Mouse (Mus musculus) megakaryocyte, embryonic 14.5 days (primary cell): Measurements from ENCODE around the gene Aldh1b1. TPM values are rescaled to one million over a fixed set of nuclear protein-coding genes. Genes with fewer than 3 reads are reported as not detected.

ENCODE experiments used
- H3K27me3 ChIP-seq: replicated peaks from 2 replicates; pipeline ENCODE3; 2012; ENCODE audit warnings: inconsistent platforms
- H3K36me3 ChIP-seq: replicated peaks from 2 replicates; pipeline ENCODE3; 2012; ENCODE audit warnings: low read length, inconsistent platforms, mixed read lengths
- H3K4me1 ChIP-seq: 2 replicates; pipeline ENCODE4 v1.6.1; 2012; ENCODE audit warnings: inconsistent platforms
- H3K4me3 ChIP-seq: replicated peaks from 2 replicates; pipeline ENCODE3; 2012; ENCODE audit warnings: moderate library complexity, mild to moderate bottlenecking, inconsistent platforms
- H3K9me3 ChIP-seq: 2 replicates; pipeline ENCODE4 v1.6.1; 2012; ENCODE audit warnings: inconsistent platforms
- FLI1 ChIP-seq: IDR thresholded peaks from 2 replicates; pipeline ENCODE4 v1.6.1; 2012; ENCODE audit warnings: low read length, inconsistent platforms, mixed read lengths
- GATA1 ChIP-seq: IDR thresholded peaks from 3 replicates; pipeline ENCODE4 v1.6.1; 2012; ENCODE audit warnings: mixed read lengths, low read length, inconsistent platforms, borderline replicate concordance
- polyA plus RNA-seq: library from polyadenylated mRNA; stranded (reverse); fragments of >175 nt; gene quantifications from 2 replicates; pipeline ENCODE4 v1.2.3, GENCODE M21; 2012; ENCODE audit warnings: low replicate concordance; ENCODE audit not compliant: insufficient read depth

Aldh1b1 gene
- polyA plus RNA-seq, 1 experiment: 2.6 TPM

- H3K4me1 ChIP-seq: peaks cover 17% of the 10 kb centered on the region
- peaks cover 56% of the 10 kb centered on the region for H3K27me3 ChIP-seq
- no peak for TF ChIP-seq FLI1
- no peak for TF ChIP-seq GATA1
- peak within 1 kb of the TSS; percentile 9 for H3K4me3 ChIP-seq
- H3K36me3 ChIP-seq: no peaks in the 10 kb centered on the region
- 0 out of 2 replicates have a peak, but pooled peaks cover 3% of the 10 kb centered on the region for H3K9me3 ChIP-seq
Observed at GRCm38 (mm10) chr4:45848109-45848824, 49.4 kb downstream of the Aldh1b1 start, which contains the start of gene Stra6l. Gene Stra6l, plus strand, starts transcription at chr4:45848664.

- H3K36me3 ChIP-seq: no peaks in the 10 kb centered on the region
- no peak overlapping the region for H3K4me3 ChIP-seq
- peaks cover 17% of the 10 kb centered on the region for H3K4me1 ChIP-seq
- TF ChIP-seq GATA1: no peak
- TF ChIP-seq FLI1: no peak
- peaks cover 59% of the 10 kb centered on the region for H3K27me3 ChIP-seq
- H3K9me3 ChIP-seq: 0 out of 2 replicates have a peak, but pooled peaks cover 3% of the 10 kb centered on the region
Observed at GRCm38 (mm10) chr4:45848825-45849156, 50.0 kb downstream of the Aldh1b1 start.

GRCm38 (mm10) chr4:45849419-45849818 is 50.6 kb downstream of the Aldh1b1 start:
- Histone ChIP-seq H3K4me1 (peaks cover 17% of the 10 kb centered on the region), H3K9me3 (0 out of 2 replicates have a peak, but pooled peaks cover 3% of the 10 kb centered on the region), H3K27me3 (peaks cover 59% of the 10 kb centered on the region), H3K36me3 (no peaks in the 10 kb centered on the region), H3K4me3 (peak overlapping the region; percentile 8)
- no peak for TF ChIP-seq GATA1
- no peak for TF ChIP-seq FLI1

- Histone ChIP-seq H3K4me3 (no peak overlapping the region), H3K36me3 (no peaks in the 10 kb centered on the region), H3K9me3 (peaks cover 7% of the 10 kb centered on the region; the same call in 1 of the 2 replicates), H3K27me3 (peaks cover 61% of the 10 kb centered on the region), H3K4me1 (peaks cover 17% of the 10 kb centered on the region)
- TF ChIP-seq GATA1: no peak
- TF ChIP-seq FLI1: no peak
Observed at GRCm38 (mm10) chr4:45851640-45852051, 52.8 kb downstream of the Aldh1b1 start.

GRCm38 (mm10) chr4:45853496-45854246 is 54.8 kb downstream of the Aldh1b1 start:
- H3K9me3 ChIP-seq: peaks cover 7% of the 10 kb centered on the region; the same call in 1 of the 2 replicates
- no peak overlapping the region for H3K4me3 ChIP-seq
- H3K27me3 ChIP-seq: peaks cover 49% of the 10 kb centered on the region
- no peaks in the 10 kb centered on the region for H3K36me3 ChIP-seq
- peaks cover 17% of the 10 kb centered on the region for H3K4me1 ChIP-seq
- no peak for TF ChIP-seq GATA1
- TF ChIP-seq FLI1: no peak

Other genes starting within 250 kb of the Aldh1b1 start
- not detected in 2 replicates for gene Igfbpl1, start 27.9 kb downstream of the Aldh1b1 start, polyA plus RNA-seq
- not detected in 2 replicates for gene Stra6l, start 49.6 kb downstream of the Aldh1b1 start, polyA plus RNA-seq
- 0.02 TPM in 1 of 2 replicates, not detected in the other for gene Ccdc180, start 91.3 kb downstream of the Aldh1b1 start, polyA plus RNA-seq
- gene Tdrd7, start 166.3 kb downstream of the Aldh1b1 start, polyA plus RNA-seq: 1.6 TPM in 1 of 2 replicates, not detected in the other
- 1.9 and 7.2 TPM in 2 replicates for gene Tmod1, start 239.9 kb downstream of the Aldh1b1 start, polyA plus RNA-seq